Mouse (Mus musculus) forebrain, embryonic 12.5 days (tissue): ENCODE measurements around the gene Upp2. TPM values are rescaled to one million over a fixed set of nuclear protein-coding genes. Genes with fewer than 3 reads are reported as not detected.

Experiments
- ATAC-seq: fragments of 200-750 bp; cut with Nextera tagmentation; 2 replicates; pipeline ENCODE4 v1.8.0; 2017; ENCODE audit warnings: moderate TSS enrichment; ENCODE audit not compliant: low FRiP score
- H3K27ac ChIP-seq: fragments of 300-500 bp; sonication (generic); 2 replicates; pipeline ENCODE4 v1.5.1; 2016; ENCODE audit warnings: mild to moderate bottlenecking
- H3K27me3 ChIP-seq: fragments of 300-500 bp; sonication (generic); 2 replicates; pipeline ENCODE4 v1.6.1; 2016; ENCODE audit warnings: mild to moderate bottlenecking
- H3K36me3 ChIP-seq: fragments of 300-500 bp; sonication (generic); replicated peaks from 2 replicates; pipeline ENCODE4 v1.6.1; 2016; ENCODE audit warnings: mild to moderate bottlenecking
- H3K4me1 ChIP-seq: fragments of 300-500 bp; sonication (generic); 2 replicates; pipeline ENCODE4 v1.6.1; 2016
- H3K4me2 ChIP-seq: fragments of 300-500 bp; sonication (generic); 2 replicates; pipeline ENCODE4 v1.6.1; 2016; ENCODE audit warnings: mild to moderate bottlenecking, moderate library complexity
- H3K4me3 ChIP-seq: fragments of 300-500 bp; sonication (generic); replicated peaks from 2 replicates; pipeline ENCODE4 v1.5.1; 2016; ENCODE audit warnings: mild to moderate bottlenecking
- H3K9ac ChIP-seq: fragments of 300-500 bp; sonication (generic); 2 replicates; pipeline ENCODE4 v1.6.1; 2016; ENCODE audit warnings: mild to moderate bottlenecking
- H3K9me3 ChIP-seq: fragments of 300-500 bp; sonication (generic); 2 replicates; pipeline ENCODE4 v1.6.1; 2016
- WGBS: fragments of 180-500 bp; shearing (Covaris S2); methylation state at CpG from one replicate; pipeline ENCODE4 v1.1.7; 2016; 5-methylcytosine and 5-hydroxymethylcytosine counted together
- polyA plus RNA-seq: library from polyadenylated mRNA; unstranded; fragments of >200 nt; fragmentation: Nextera tagmentation; extraction: Ambion mirVana; gene quantifications from 2 replicates; pipeline ENCODE4 v1.2.1, GENCODE M21; 2016

Upp2 gene
- polyA plus RNA-seq, 1 experiment from 2014 or later: 7.5 TPM

GRCm38 (mm10) chr2:58557045-58557845 is 9.9 kb upstream of the Upp2 start:
- ATAC-seq: no peak
- Histone ChIP-seq H3K9me3 (no peaks in the 10 kb centered on the region), H3K4me2 (no peak overlapping the region), H3K36me3 (no peaks in the 10 kb centered on the region), H3K4me1 (peaks cover 9% of the 10 kb centered on the region), H3K27ac (no peak overlapping the region), H3K27me3 (no peaks in the 10 kb centered on the region), H3K9ac (no peak overlapping the region), H3K4me3 (no peak overlapping the region)
- 83% methylated on average over 9 of the region's 9 CpGs for WGBS

- Histone ChIP-seq H3K4me2 (no peak overlapping the region), H3K9ac (no peak overlapping the region), H3K27me3 (no peaks in the 10 kb centered on the region), H3K27ac (no peak overlapping the region), H3K4me1 (peaks cover 29% of the 10 kb centered on the region), H3K36me3 (no peaks in the 10 kb centered on the region), H3K4me3 (no peak overlapping the region), H3K9me3 (no peaks in the 10 kb centered on the region)
- no peak for ATAC-seq
- WGBS: 78% methylated on average over 4 of the region's 4 CpGs
Observed at GRCm38 (mm10) chr2:58562137-58562536, 5.0 kb upstream of the Upp2 start.

GRCm38 (mm10) chr2:58565267-58565666 is 1.8 kb upstream of the Upp2 start:
- Histone ChIP-seq H3K36me3 (no peaks in the 10 kb centered on the region), H3K9ac (0 out of 2 replicates have a peak overlapping the region, but pooled peaks have one; percentile 96), H3K9me3 (no peaks in the 10 kb centered on the region), H3K4me1 (peaks cover 43% of the 10 kb centered on the region), H3K4me3 (peak overlapping the region; percentile 87), H3K27me3 (no peaks in the 10 kb centered on the region), H3K4me2 (peak overlapping the region; percentile 74), H3K27ac (no peak overlapping the region)
- ATAC-seq: no peak
- 61% methylated on average over 6 of the region's 6 CpGs for whole genome bisulfite sequencing

GRCm38 (mm10) chr2:58566049-58566409 is 1.1 kb upstream of the Upp2 start:
- Histone ChIP-seq H3K9ac (peak overlapping the region; percentile 96), H3K27ac (peak overlapping the region; percentile 97), H3K4me3 (peak overlapping the region; percentile 87), H3K4me1 (peaks cover 43% of the 10 kb centered on the region), H3K36me3 (no peaks in the 10 kb centered on the region), H3K27me3 (no peaks in the 10 kb centered on the region), H3K9me3 (no peaks in the 10 kb centered on the region), H3K4me2 (peak overlapping the region; percentile 74)
- ATAC-seq: no peak
- WGBS: 3% methylated on average over 6 of the region's 6 CpGs

GRCm38 (mm10) chr2:58566410-58567065 is 560 bp upstream of the Upp2 start:
- H3K4me3 ChIP-seq: peak overlapping the region; percentile 87
- WGBS: 0% methylated on average over 50 of the region's 78 CpGs

GRCm38 (mm10) chr2:58567866-58568719 is 995 bp downstream of the Upp2 start:
- peak overlapping the region; percentile 87 for H3K4me3 ChIP-seq
- peak overlapping the region; percentile 96 for H3K9ac ChIP-seq
- H3K27me3 ChIP-seq: no peaks in the 10 kb centered on the region
- ATAC-seq: no peak
- no peaks in the 10 kb centered on the region for H3K36me3 ChIP-seq
- no peaks in the 10 kb centered on the region for H3K9me3 ChIP-seq
- H3K4me1 ChIP-seq: peaks cover 42% of the 10 kb centered on the region
- peak overlapping the region; percentile 97 for H3K27ac ChIP-seq
- WGBS: 7% methylated on average over 12 of the region's 12 CpGs
- peak overlapping the region; percentile 74 for H3K4me2 ChIP-seq

More at GRCm38 (mm10) chr2:58566410-58567065, 560 bp upstream of the Upp2 start:
- Histone ChIP-seq H3K36me3 (no peaks in the 10 kb centered on the region), H3K4me2 (peak overlapping the region; percentile 74), H3K9ac (peak overlapping the region; percentile 96), H3K27me3 (no peaks in the 10 kb centered on the region), H3K9me3 (no peaks in the 10 kb centered on the region), H3K4me1 (peaks cover 43% of the 10 kb centered on the region), H3K27ac (peak overlapping the region; percentile 97)
- peak; percentile 60 for ATAC-seq

GRCm38 (mm10) chr2:58568841-58569645 is 1.9 kb downstream of the Upp2 start:
- ATAC-seq: no peak
- Histone ChIP-seq H3K27me3 (no peaks in the 10 kb centered on the region), H3K36me3 (no peaks in the 10 kb centered on the region), H3K4me1 (peaks cover 37% of the 10 kb centered on the region), H3K9ac (0 out of 2 replicates have a peak overlapping the region, but pooled peaks have one; percentile 96), H3K4me3 (peak overlapping the region; percentile 87; the same call in 1 of the 2 replicates), H3K27ac (no peak overlapping the region), H3K4me2 (peak overlapping the region; percentile 74), H3K9me3 (no peaks in the 10 kb centered on the region)
- 60% methylated on average over 4 of the region's 4 CpGs for WGBS

GRCm38 (mm10) chr2:58574167-58574566 is 7.1 kb downstream of the Upp2 start:
- Histone ChIP-seq H3K27ac (no peak overlapping the region), H3K9me3 (no peaks in the 10 kb centered on the region), H3K4me2 (no peak overlapping the region), H3K4me3 (no peak overlapping the region), H3K4me1 (peaks cover under 1% of the 10 kb centered on the region; the same call in 1 of the 2 replicates), H3K9ac (no peak overlapping the region), H3K36me3 (no peaks in the 10 kb centered on the region), H3K27me3 (no peaks in the 10 kb centered on the region)
- no peak for ATAC-seq
- WGBS: 86% methylated on average over 2 of the region's 2 CpGs

- ATAC-seq: no peak
- 68% methylated on average over 10 of the region's 10 CpGs for WGBS
- H3K27me3 ChIP-seq: no peaks in the 10 kb centered on the region
Observed at GRCm38 (mm10) chr2:58586311-58586710, 19.2 kb downstream of the Upp2 start.

GRCm38 (mm10) chr2:58589637-58590036 is 22.5 kb downstream of the Upp2 start:
- Histone ChIP-seq H3K27me3 (no peaks in the 10 kb centered on the region), H3K4me2 (no peak overlapping the region), H3K4me3 (no peak overlapping the region), H3K27ac (no peak overlapping the region), H3K4me1 (no peaks in the 10 kb centered on the region), H3K36me3 (no peaks in the 10 kb centered on the region), H3K9ac (no peak overlapping the region), H3K9me3 (no peaks in the 10 kb centered on the region)
- 68% methylated on average over 4 of the region's 4 CpGs for WGBS
- no peak for ATAC-seq

More at GRCm38 (mm10) chr2:58586311-58586710, 19.2 kb downstream of the Upp2 start:
- Histone ChIP-seq H3K36me3 (no peaks in the 10 kb centered on the region), H3K4me3 (no peak overlapping the region), H3K4me2 (no peak overlapping the region), H3K4me1 (no peaks in the 10 kb centered on the region), H3K27ac (0 out of 2 replicates have a peak overlapping the region, but pooled peaks have one; percentile 36), H3K9me3 (no peaks in the 10 kb centered on the region), H3K9ac (no peak overlapping the region)

- no peak for ATAC-seq
- WGBS: 96% methylated on average over 1 of the region's 1 CpGs
- no peaks in the 10 kb centered on the region for H3K27me3 ChIP-seq
Observed at GRCm38 (mm10) chr2:58590055-58590454, 23.0 kb downstream of the Upp2 start.

More at GRCm38 (mm10) chr2:58590055-58590454, 23.0 kb downstream of the Upp2 start:
- Histone ChIP-seq H3K9ac (no peak overlapping the region), H3K4me2 (no peak overlapping the region), H3K27ac (no peak overlapping the region), H3K36me3 (no peaks in the 10 kb centered on the region), H3K9me3 (no peaks in the 10 kb centered on the region), H3K4me3 (no peak overlapping the region), H3K4me1 (no peaks in the 10 kb centered on the region)
